Mouse (Mus musculus): ENCODE data around the gene Nudt22.

Gene Nudt22

GRCm38 (mm10) chr19:6977759-6978638 is 17.9 kb downstream of the Nudt22 start:
- no peak for DNase-seq (ENCODE audit: low spot score)

GRCm38 (mm10) chr19:6975537-6976521 is 20.1 kb downstream of the Nudt22 start, which contains the start of gene Plcb3:
Plcb3 (minus strand) TSS chr19:6976470.
- DNase-seq (ENCODE audit: low spot score): peak; percentile 80

- DNase-seq (ENCODE audit: low spot score): peak; percentile 85
Observed at GRCm38 (mm10) chr19:6974211-6975205, 21.4 kb downstream of the Nudt22 start, which contains the start of gene Ppp1r14b. Ppp1r14b (plus strand) TSS chr19:6974968.

GRCm38 (mm10) chr19:6973581-6974190 is 22.2 kb downstream of the Nudt22 start:
- DNase-seq (ENCODE audit: low spot score): no peak

GRCm38 (mm10) chr19:6972247-6972917 is 23.5 kb downstream of the Nudt22 start:
- DNase-seq (ENCODE audit: low spot score): no peak

GRCm38 (mm10) chr19:6971644-6972043 is 24.3 kb downstream of the Nudt22 start:
- DNase-seq (ENCODE audit: low spot score): no peak

GRCm38 (mm10) chr19:6970460-6971085 is 25.3 kb downstream of the Nudt22 start:
- DNase-seq (ENCODE audit: low spot score): no peak

GRCm38 (mm10) chr19:6969665-6970381 is 26.1 kb downstream of the Nudt22 start:
- DNase-seq (ENCODE audit: low spot score): peak; percentile 75

- no peak for DNase-seq (ENCODE audit: low spot score)
Observed at GRCm38 (mm10) chr19:6969291-6969664, 26.6 kb downstream of the Nudt22 start.

- no peak for DNase-seq (ENCODE audit: low spot score)
Observed at GRCm38 (mm10) chr19:6968491-6969271, 27.2 kb downstream of the Nudt22 start.

- no peak for DNase-seq (ENCODE audit: low spot score)
Observed at GRCm38 (mm10) chr19:6956461-6956860, 39.5 kb downstream of the Nudt22 start.

GRCm38 (mm10) chr19:6955424-6955823 is 40.5 kb downstream of the Nudt22 start:
- DNase-seq (ENCODE audit: low spot score): no peak

- no peak for DNase-seq (ENCODE audit: low spot score)
Observed at GRCm38 (mm10) chr19:6954046-6954445, 41.9 kb downstream of the Nudt22 start.

GRCm38 (mm10) chr19:6952712-6953037 is 43.2 kb downstream of the Nudt22 start:
- no peak for DNase-seq (ENCODE audit: low spot score)

- DNase-seq (ENCODE audit: low spot score): peak; percentile 57
Observed at GRCm38 (mm10) chr19:6951994-6952711, 43.8 kb downstream of the Nudt22 start.

- peak; percentile 94 for DNase-seq (ENCODE audit: low spot score)
Observed at GRCm38 (mm10) chr19:6951381-6951968, 44.4 kb downstream of the Nudt22 start.

GRCm38 (mm10) chr19:6950613-6951153 is 45.2 kb downstream of the Nudt22 start:
- peak; percentile 78 for DNase-seq (ENCODE audit: low spot score)
